Mouse (Mus musculus) right cerebral cortex, postnatal 4 days (tissue): Measurements from ENCODE around the gene Dync2li1.
A peak's percentile ranks its signal among the peaks of the same experiment; 100 is the strongest.

Experiments
- DNase-seq: peaks from one replicate; pipeline ENCODE4 v3.0.0-alpha.2; 2022

Gene Dync2li1

GRCm38 (mm10) chr17:84688834-84689233, 62.5 kb downstream of the Dync2li1 start:
- DNase-seq: no peak

- no peak for DNase-seq
These were observed 63.0 kb downstream of the Dync2li1 start for GRCm38 (mm10) chr17:84689316-84689715.

- no peak for DNase-seq
These were observed 63.8 kb downstream of the Dync2li1 start for GRCm38 (mm10) chr17:84690111-84690510.

GRCm38 (mm10) chr17:84693741-84694140, 67.4 kb downstream of the Dync2li1 start:
- DNase-seq: no peak

- no peak for DNase-seq
These were observed 70.2 kb downstream of the Dync2li1 start for GRCm38 (mm10) chr17:84696537-84696936.

GRCm38 (mm10) chr17:84698727-84699126, 72.4 kb downstream of the Dync2li1 start:
- DNase-seq: peak; percentile 30
